7 mouse cellular contexts compared by ENCODE assay signal in genomic region chr10:116473071-116473758, GRCm38 (mm10). TPM values are rescaled to one million over a fixed set of nuclear protein-coding genes. Genes with fewer than 3 reads are reported as not detected.
DNase-seq lines count a peak whose midpoint lies in the region; ATAC-seq and TF ChIP-seq lines count a peak whose summit lies in the region.

No protein-coding gene starts in this region.

- 1% methylated on average over 74 of the region's 78 CpGs for WGBS in small intestine, adult 2 months

- H3K27me3 ChIP-seq in ES-Bruce4 (ENCODE audit: control insufficient read depth, insufficient read depth, low read length, poor library complexity, severe bottlenecking), result peaks cover 12% of the 10 kb centered on the region
- peaks cover 37% of the 10 kb centered on the region for H3K27me3 ChIP-seq in small intestine, adult 2 months (ENCODE audit: control insufficient read depth, insufficient read depth, low read length)

- TF ChIP-seq CTCF in ES-Bruce4 (IDR thresholded peaks at IDR 0.05; ENCODE audit: low read depth, low read length), result no peak
- no peak for TF ChIP-seq CTCF in left cerebral cortex, adult 2 months (IDR thresholded peaks at IDR 0.05)
- TF ChIP-seq CTCF in small intestine, adult 2 months (IDR thresholded peaks at IDR 0.05; ENCODE audit: extremely low read depth, insufficient read length, insufficient replicate concordance, low read depth, low read length), result no peak

- no peak overlapping the region for H3K27ac ChIP-seq in ES-Bruce4 (ENCODE audit: insufficient read depth, low read length)
- H3K27ac ChIP-seq in left cerebral cortex, adult 2 months, result peak overlapping the region; percentile 89
- no peak overlapping the region for H3K27ac ChIP-seq in small intestine, adult 2 months (ENCODE audit: insufficient read depth, low read depth, low read length)

- ATAC-seq in megakaryocyte progenitor cell, adult 5-6 weeks (replicated peaks; ENCODE audit: poor library complexity), result peak; percentile 61

- H3K4me1 ChIP-seq in ES-Bruce4 (ENCODE audit: control insufficient read depth, insufficient read depth, low read length), result no peaks in the 10 kb centered on the region
- peaks cover 7% of the 10 kb centered on the region for H3K4me1 ChIP-seq in small intestine, adult 2 months (ENCODE audit: control insufficient read depth, insufficient read depth, insufficient read length, low read length)

- peak; percentile 80 for DNase-seq in CD4-positive helper T cell, adult 2 months (ENCODE audit: low read depth, low spot score)
- DNase-seq in cerebellum, postnatal 25 days, result peak; percentile 73 to 79
- DNase-seq in heart, postnatal 10 days, result peak; percentile 29 to 36
- DNase-seq in left cerebral cortex, adult 2 months (ENCODE audit: extremely low spot score in 1 of 2, low spot score in 2 of 2), result peak; percentile 46 to 52

- peak overlapping the region; percentile 63 for H3K4me3 ChIP-seq in ES-Bruce4 (ENCODE audit: low read depth, low read length)
- H3K4me3 ChIP-seq in left cerebral cortex, adult 2 months, result peak overlapping the region; percentile 71
- peak overlapping the region; percentile 73 for H3K4me3 ChIP-seq in small intestine, adult 2 months (ENCODE audit: low read depth, low read length)

- H3K9me3 ChIP-seq in ES-Bruce4 (replicated peaks; ENCODE audit: control insufficient read depth, insufficient read depth, low read length, poor library complexity, severe bottlenecking), result peaks cover 7% of the 10 kb centered on the region; the same call in 1 of the 2 replicates

- intact Hi-C loops in heart, postnatal 10 days (cut with DNase I), result loop anchor here (5.0 to 10.0 kb wide), 2 partner anchors 141 to 268 kb away; no protein-coding TSS in a partner anchor
- intact Hi-C loops in left cerebral cortex, adult 2 months (cut with DNase I), result no loop called here

- TF ChIP-seq EP300 in ES-Bruce4 (IDR thresholded peaks at IDR 0.05; ENCODE audit: insufficient read depth, low read depth, low read length), result no peak

- H3K9ac ChIP-seq in ES-Bruce4 (ENCODE audit: low read depth, poor library complexity, severe bottlenecking), result peak overlapping the region; percentile 90

- H3K36me3 ChIP-seq in ES-Bruce4 (ENCODE audit: control insufficient read depth, insufficient read depth, low read length, poor library complexity, severe bottlenecking), result no peaks in the 10 kb centered on the region
- H3K36me3 ChIP-seq in small intestine, adult 2 months (ENCODE audit: control insufficient read depth, insufficient read depth, low read length), result no peaks in the 10 kb centered on the region

- no peak for TF ChIP-seq POLR2A in ES-Bruce4 (IDR thresholded peaks at IDR 0.05; ENCODE audit: insufficient read depth, low read length)
- TF ChIP-seq POLR2A in small intestine, adult 2 months (IDR thresholded peaks at IDR 0.05; ENCODE audit: low read depth, low read length), result no peak

RNA-seq across cellular contexts. Expression of gene Kcnmb4, which starts 0.5 kb away (rescaled TPM):
- 1.8 and 3.2 TPM in 2 replicates for polyA plus RNA-seq in ES-Bruce4 (2011; ENCODE audit: insufficient read depth, insufficient read length, low read depth, missing spikeins)
- total RNA-seq in heart, postnatal 10 days (2021), result 1 to 10 TPM; 2.0 to 2.7 TPM
- total RNA-seq in left cerebral cortex, adult 2 months (2021), result 100 to 1,000 TPM; 102 TPM
- total RNA-seq in megakaryocyte progenitor cell, adult 5-6 weeks (2015), result 0.15 TPM in 1 of 2 replicates, not detected in the other
- total RNA-seq in megakaryocyte progenitor cell, adult 5-6 weeks (2017), result not detected in 2 replicates
- 2.9 and 8.9 TPM in 2 replicates for polyA plus RNA-seq in small intestine, adult 2 months (2012; rRNA removed)

Comparison
In these comparisons a context has a peak if more than half of its experiments do, and no peak if none do; other contexts are left out.
1. RNA of gene Kcnmb4, which starts 0.5 kb away (total RNA-seq): 102 TPM in left cerebral cortex, adult 2 months; 2.0 to 2.7 TPM in heart, postnatal 10 days and 0.15 TPM in megakaryocyte progenitor cell, adult 5-6 weeks; every median in the first group is over 10 times any median in the second.
2. Peak in every context shown above with its lines, with median percentiles within 50 percentile points of each other: DNase-seq and H3K4me3 ChIP-seq.